18 mouse cellular contexts compared by ENCODE assay signal in genomic region chr7:16591292-16591691, GRCm38 (mm10). TPM values are rescaled to one million over a fixed set of nuclear protein-coding genes. Genes with fewer than 3 reads are reported as not detected.
A peak's percentile ranks its signal among the peaks of the same experiment; 100 is the strongest.
DNase-seq lines count a peak whose midpoint lies in the region; ATAC-seq and TF ChIP-seq lines count a peak whose summit lies in the region.
"Had no signal": no experiment of that assay in that cellular context is flagged by ENCODE, and none has a peak within 500 bp of the region (broad histone marks: within the 10 kb centered on the region; RNA-seq: fewer than 3 reads in every experiment).

No protein-coding gene starts in this region.

- WGBS in heart, postnatal 0 days, result 45% methylated on average over 1 of the region's 1 CpGs
- 61% methylated on average over 1 of the region's 1 CpGs for WGBS in heart, embryonic 12.5 days

- 0 out of 2 replicates have a peak, but pooled peaks cover 4% of the 10 kb centered on the region for H3K36me3 ChIP-seq in heart, postnatal 0 days (replicated peaks; ENCODE audit: control insufficient read depth, insufficient read depth, low read length)
- peaks cover 9% of the 10 kb centered on the region for H3K36me3 ChIP-seq in heart, embryonic 12.5 days
- H3K36me3 ChIP-seq: hindbrain, embryonic 13.5 days had no signal

- no peaks in the 10 kb centered on the region for H3K27me3 ChIP-seq in heart, postnatal 0 days (ENCODE audit: control insufficient read depth, insufficient read depth, low read length)
- no peaks in the 10 kb centered on the region for H3K27me3 ChIP-seq in heart, embryonic 12.5 days (replicated peaks)
- H3K27me3 ChIP-seq: embryonic facial prominence, embryonic 12.5 days; forebrain, embryonic 12.5 days; hindbrain, embryonic 13.5 days; Patski had no signal

- TF ChIP-seq EP300 in heart, postnatal 0 days (IDR thresholded peaks at IDR 0.05; ENCODE audit: low read depth), result no peak

- TF ChIP-seq CTCF in heart, postnatal 0 days (IDR thresholded peaks at IDR 0.05; ENCODE audit: low read depth), result no peak
- TF ChIP-seq CTCF in gastrocnemius, adult 2 months (IDR thresholded peaks at IDR 0.05), result no peak

- peaks cover 54% of the 10 kb centered on the region for H3K4me1 ChIP-seq in heart, postnatal 0 days (ENCODE audit: control insufficient read depth, insufficient read depth)
- H3K4me1 ChIP-seq in heart, embryonic 12.5 days (replicated peaks), result peaks cover 50% of the 10 kb centered on the region
- H3K4me1 ChIP-seq: embryonic facial prominence, embryonic 12.5 days had no signal

- H3K27ac ChIP-seq in heart, postnatal 0 days (ENCODE audit: low read depth), result peak overlapping the region; percentile 38; the same call in 1 of the 2 replicates
- no peak overlapping the region for H3K27ac ChIP-seq in heart, embryonic 12.5 days (ENCODE audit: poor library complexity, severe bottlenecking)
- H3K27ac ChIP-seq in gastrocnemius, adult 2 months, result no peak overlapping the region
- H3K27ac ChIP-seq: embryonic facial prominence, embryonic 12.5 days; forebrain, embryonic 12.5 days; hindbrain, embryonic 13.5 days; hindbrain, postnatal 0 days had no signal

- intact Hi-C loops in gastrocnemius, adult 2 months (cut with DNase I), result no loop called here

- no peak overlapping the region for H3K4me2 ChIP-seq in heart, postnatal 0 days (ENCODE audit: low read depth, low read length)
- H3K4me2 ChIP-seq in heart, embryonic 12.5 days, result no peak overlapping the region
- H3K4me2 ChIP-seq: embryonic facial prominence, embryonic 12.5 days; forebrain, embryonic 12.5 days; hindbrain, embryonic 13.5 days had no signal

- H3K9me3 ChIP-seq in heart, postnatal 0 days (replicated peaks; ENCODE audit: control insufficient read depth, low read length), result no peaks in the 10 kb centered on the region
- H3K9me3 ChIP-seq in heart, embryonic 12.5 days (replicated peaks), result no peaks in the 10 kb centered on the region
- H3K9me3 ChIP-seq: embryonic facial prominence, embryonic 12.5 days; forebrain, embryonic 12.5 days; hindbrain, embryonic 13.5 days had no signal

- peak; percentile 62 for DNase-seq in adrenal gland, adult 2 months
- no peak for DNase-seq in adrenal gland, adult 8-10 months
- no peak for DNase-seq in heart, postnatal 0 days (ENCODE audit: low spot score)
- peak; percentile 57 for DNase-seq in MN1 (ENCODE audit: low spot score)
- no peak for DNase-seq in kidney, postnatal 4 days
- no peak for DNase-seq in gastrocnemius, adult 2 months
- DNase-seq: cerebellum, adult 2 months; cerebellum, postnatal 10 days; gastrocnemius, postnatal 14 days; kidney, adult 2 months had no signal

- no peak overlapping the region for H3K4me3 ChIP-seq in heart, postnatal 0 days (ENCODE audit: low read depth, low read length)
- H3K4me3 ChIP-seq in heart, embryonic 12.5 days, result no peak overlapping the region
- no peak overlapping the region for H3K4me3 ChIP-seq in gastrocnemius, adult 2 months
- H3K4me3 ChIP-seq: embryonic facial prominence, embryonic 12.5 days; forebrain, embryonic 12.5 days; hindbrain, embryonic 13.5 days had no signal

- no peak for ATAC-seq in heart, postnatal 0 days (ENCODE audit: insufficient read depth, low read depth)
- no peak for ATAC-seq in heart, embryonic 12.5 days (ENCODE audit: insufficient number of reproducible peaks, low FRiP score)
- ATAC-seq: activated CD4-positive, CD25-positive, alpha-beta regulatory T cell, adult 4 months; forebrain, embryonic 16.5 days; hindbrain, postnatal 0 days; Patski had no signal

- H3K9ac ChIP-seq in heart, postnatal 0 days (replicated peaks; ENCODE audit: low read depth, low read length), result no peak overlapping the region
- H3K9ac ChIP-seq in heart, embryonic 12.5 days, result no peak overlapping the region
- H3K9ac ChIP-seq: embryonic facial prominence, embryonic 12.5 days; forebrain, embryonic 12.5 days; hindbrain, embryonic 13.5 days had no signal

RNA-seq across cellular contexts. Expression of gene Arhgap35, which starts 23.5 kb away (rescaled TPM):
- total RNA-seq in adrenal gland, adult 2 months (2021), result 10 to 100 TPM; 62.2 to 64.8 TPM
- polyA plus RNA-seq in adrenal gland, adult 2 months (2012; rRNA removed), result 21.6 and 26.2 TPM in 2 replicates
- total RNA-seq in adrenal gland, adult 8-10 months (2022), result 10 to 100 TPM; 65.6 to 76.6 (median 73.0) TPM
- total RNA-seq in heart, postnatal 0 days (2014; rRNA removed; ENCODE audit: low replicate concordance), result 57.5 and 67.6 TPM in 2 replicates
- polyA plus RNA-seq in heart, postnatal 0 days (2015; fragmentation: Nextera tagmentation; extraction: Ambion mirVana), result 9.7 and 10.0 TPM in 2 replicates
- polyA plus RNA-seq in heart, embryonic 12.5 days (2016; fragmentation: Nextera tagmentation; extraction: Ambion mirVana), result 20.3 and 21.4 TPM in 2 replicates
- total RNA-seq in gastrocnemius, adult 2 months (2021), result 10 to 100 TPM; 19.3 to 20.6 TPM

Comparison
In these comparisons a context has a peak if more than half of its experiments do, and no peak if none do; other contexts are left out.
1. DNase-seq: peak in adrenal gland, adult 2 months (single experiment) and MN1 (single experiment); none in adrenal gland, adult 8-10 months (single experiment), heart, postnatal 0 days (single experiment), kidney, postnatal 4 days (0 of 2) and gastrocnemius, adult 2 months (single experiment).